ENCODE assay signal across 8 mouse cellular contexts in the genomic region with DNA sequence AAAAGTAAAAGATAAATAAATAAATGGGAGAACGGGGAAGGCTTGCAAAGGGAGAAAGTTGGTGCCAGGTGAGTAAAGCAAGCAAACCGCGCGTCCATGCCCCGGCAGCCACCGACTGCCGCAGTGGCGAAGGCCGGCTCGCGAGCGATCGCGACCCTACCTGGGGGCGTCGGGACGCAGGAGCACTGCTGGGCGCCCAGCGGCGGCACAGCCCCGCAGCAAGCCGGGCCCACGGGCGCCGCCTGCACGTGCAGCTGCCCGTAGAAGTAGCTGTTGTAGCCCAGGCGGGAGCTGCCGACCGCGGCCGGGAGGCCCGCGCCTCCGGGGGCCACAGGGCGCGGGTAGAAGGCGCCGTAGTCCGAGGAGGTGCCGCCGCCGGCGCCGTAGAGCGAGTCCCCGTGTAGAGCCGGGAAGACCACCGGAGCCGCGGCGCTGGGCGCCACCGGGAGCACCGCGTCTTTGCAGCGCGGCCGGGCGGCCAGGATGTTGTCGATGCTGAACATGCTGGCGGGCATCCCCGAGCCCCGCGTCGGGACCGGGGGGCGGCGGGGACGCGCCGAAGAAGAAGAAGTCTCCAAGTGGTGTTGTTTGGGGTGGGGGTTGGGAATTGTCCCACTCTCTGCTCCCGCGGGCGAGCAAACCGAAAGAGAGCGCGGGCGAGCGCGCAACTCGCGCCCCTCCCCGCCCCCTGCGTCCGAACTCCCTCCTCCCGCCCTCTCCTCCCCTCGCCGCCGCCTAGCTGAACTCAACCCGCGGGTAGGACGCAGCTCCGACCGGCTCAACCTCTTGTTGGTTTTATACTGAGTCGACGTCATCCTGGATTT. TPM values are rescaled to one million over a fixed set of nuclear protein-coding genes. Genes with fewer than 3 reads are reported as not detected.
DNase-seq lines count a peak whose midpoint lies in the region; ATAC-seq and TF ChIP-seq lines count a peak whose summit lies in the region.

TSS of gene Gsc (minus strand) at position 730 of the 824 bp plus-strand sequence.

- H3K27ac ChIP-seq in intestine, postnatal 0 days (ENCODE audit: low read depth, low read length) = no peak within 1 kb of the TSS

- H3K4me1 ChIP-seq in erythroblast, embryonic 14.5 days (ENCODE audit: control insufficient read depth) = no peaks in the 10 kb centered on the region
- H3K4me1 ChIP-seq in intestine, postnatal 0 days (replicated peaks; ENCODE audit: control insufficient read depth, insufficient read depth, low read length) = 0 out of 2 replicates have a peak, but pooled peaks cover 2% of the 10 kb centered on the region

- H3K36me3 ChIP-seq in erythroblast, embryonic 14.5 days (ENCODE audit: control insufficient read depth) = no peaks in the 10 kb centered on the region
- no peaks in the 10 kb centered on the region for H3K36me3 ChIP-seq in intestine, postnatal 0 days (ENCODE audit: control insufficient read depth, insufficient read depth)

- TF ChIP-seq CTCF in intestine, postnatal 0 days (IDR thresholded peaks at IDR 0.05; ENCODE audit: low read depth) = no peak

- DNase-seq in ZHBTc4 (ENCODE audit: low read depth, low spot score) = peak; percentile 89
- peak; percentile 76 for DNase-seq in forelimb bud, embryonic 11.5 days (ENCODE audit: low read depth, low spot score)
- peak; percentile 36 for DNase-seq in lung, postnatal 10 days
- DNase-seq in testis, postnatal 10 days (ENCODE audit: low spot score) = peak; percentile 63
- DNase-seq in thymus, postnatal 0 days (ENCODE audit: low spot score) = no peak

- peak within 1 kb of the TSS; percentile 24 for H3K4me3 ChIP-seq in erythroblast, embryonic 14.5 days (replicated peaks)
- peak within 1 kb of the TSS; percentile 61 for H3K4me3 ChIP-seq in intestine, postnatal 0 days (ENCODE audit: low read depth, low read length)

- H3K9ac ChIP-seq in intestine, postnatal 0 days (ENCODE audit: low read depth, low read length) = peak within 1 kb of the TSS; percentile 27; the same call in 1 of the 2 replicates

- no peak for ATAC-seq in erythroblast, adult 5-6 weeks (replicated peaks; ENCODE audit: low FRiP score, poor library complexity, severe bottlenecking)
- ATAC-seq in intestine, postnatal 0 days = peak; percentile 42; the same call in 1 of the 2 replicates

- WGBS in intestine, postnatal 0 days = under 1% methylated on average over 94 of the region's 97 CpGs

- H3K4me2 ChIP-seq in intestine, postnatal 0 days (replicated peaks; ENCODE audit: low read depth) = peak within 1 kb of the TSS; percentile 95

- H3K27me3 ChIP-seq in erythroblast, embryonic 14.5 days (ENCODE audit: control insufficient read depth) = peaks cover 90% of the 10 kb centered on the region
- peaks cover 86% of the 10 kb centered on the region for H3K27me3 ChIP-seq in intestine, postnatal 0 days (replicated peaks; ENCODE audit: control insufficient read depth, insufficient read depth, low read length)

- H3K9me3 ChIP-seq in erythroblast, embryonic 14.5 days (ENCODE audit: control insufficient read depth, low read length) = no peaks in the 10 kb centered on the region
- H3K9me3 ChIP-seq in intestine, postnatal 0 days (ENCODE audit: control insufficient read depth) = no peaks in the 10 kb centered on the region

RNA-seq across cellular contexts. Expression of gene Gsc, which starts in this region (rescaled TPM):
- polyA plus RNA-seq in erythroblast, embryonic 14.5 days (2012) = not detected in 2 replicates
- total RNA-seq in erythroblast, adult 5-6 weeks (2015; ENCODE audit: low replicate concordance) = not detected in 2 replicates
- not detected in 2 replicates for total RNA-seq in erythroblast, adult 5-6 weeks (2017; ENCODE audit: low replicate concordance)
- polyA plus RNA-seq in intestine, postnatal 0 days (2015; fragmentation: Nextera tagmentation; extraction: Ambion mirVana) = 0.20 TPM in 1 of 2 replicates, not detected in the other
- polyA plus RNA-seq in thymus, postnatal 0 days (2015; fragmentation: Nextera tagmentation; extraction: Ambion mirVana) = 0.13 and 0.21 TPM in 2 replicates

Comparison
In these comparisons a context has a peak if more than half of its experiments do, and no peak if none do; other contexts are left out.
1. Peak in ATAC-seq, H3K4me3 ChIP-seq, H3K9ac ChIP-seq and H3K4me2 ChIP-seq in intestine, postnatal 0 days; RNA of the gene not detected or under 1 TPM.